Mouse (Mus musculus): ENCODE results near the gene Gpc6. TPM values are rescaled to one million over a fixed set of nuclear protein-coding genes. Genes with fewer than 3 reads are reported as not detected.
A peak's percentile ranks its signal among the peaks of the same experiment; 100 is the strongest.
"Not testable (repeated sequence)": the region's sequence is repeated elsewhere in the genome, so short reads cannot be mapped to it uniquely, and the experiment has no call there.

Gene Gpc6
- polyA plus RNA-seq, 1 experiment from 2014 or later, result 42.5 TPM

DNA sequence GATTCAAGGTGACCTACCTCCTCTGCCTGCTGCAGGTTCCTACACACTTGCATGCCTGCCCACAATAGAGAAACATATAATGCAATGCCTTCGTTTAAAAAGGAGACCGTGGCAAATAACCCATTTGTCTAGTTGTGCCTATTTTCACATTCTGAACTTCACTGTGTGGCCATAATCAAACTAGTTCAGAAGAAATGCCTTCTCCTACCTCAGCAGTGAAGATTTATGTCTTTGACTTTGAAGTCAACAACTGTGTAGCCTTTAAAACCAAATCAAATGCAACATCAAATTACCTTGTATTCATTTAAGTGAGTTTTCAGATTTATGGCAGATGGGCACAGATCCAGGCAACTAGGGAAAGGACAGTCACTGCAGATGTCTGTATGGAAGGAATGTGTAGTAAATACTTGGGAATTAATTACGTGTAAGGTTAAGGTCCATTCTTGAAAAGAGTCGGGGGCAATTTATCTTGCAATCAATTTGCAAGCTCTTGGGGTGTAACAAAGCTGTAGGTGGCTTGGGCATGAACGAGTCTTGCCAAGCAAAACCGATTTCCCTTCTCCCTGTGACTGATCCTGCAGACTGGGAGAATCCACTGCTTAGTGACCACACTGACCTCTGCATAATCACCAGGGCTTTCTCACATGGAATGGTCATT, 494.6 kb downstream of the Gpc6 start:
- ATAC-seq (ENCODE audit: low read depth) (no peak), DNase-seq (ENCODE audit: low spot score) (no peak)
- Histone ChIP-seq H3K4me1 (ENCODE audit: control insufficient read depth, insufficient read depth, low read length) (no peaks in the 10 kb centered on the region), H3K4me3 (ENCODE audit: low read depth, low read length) (no peak overlapping the region), H3K27ac (replicated peaks; ENCODE audit: low read depth, low read length) (no peak overlapping the region), H3K4me2 (ENCODE audit: low read depth, low read length) (no peak overlapping the region), H3K9me3 (ENCODE audit: control insufficient read depth, low read length) (no peaks in the 10 kb centered on the region), H3K9ac (ENCODE audit: low read depth, low read length) (no peak overlapping the region), H3K27me3 (replicated peaks; ENCODE audit: control insufficient read depth, insufficient read depth, low read length) (no peaks in the 10 kb centered on the region), H3K36me3 (ENCODE audit: control insufficient read depth, insufficient read depth, low read length) (no peaks in the 10 kb centered on the region)
- WGBS, result 78% methylated on average over 6 of the region's 6 CpGs

DNA sequence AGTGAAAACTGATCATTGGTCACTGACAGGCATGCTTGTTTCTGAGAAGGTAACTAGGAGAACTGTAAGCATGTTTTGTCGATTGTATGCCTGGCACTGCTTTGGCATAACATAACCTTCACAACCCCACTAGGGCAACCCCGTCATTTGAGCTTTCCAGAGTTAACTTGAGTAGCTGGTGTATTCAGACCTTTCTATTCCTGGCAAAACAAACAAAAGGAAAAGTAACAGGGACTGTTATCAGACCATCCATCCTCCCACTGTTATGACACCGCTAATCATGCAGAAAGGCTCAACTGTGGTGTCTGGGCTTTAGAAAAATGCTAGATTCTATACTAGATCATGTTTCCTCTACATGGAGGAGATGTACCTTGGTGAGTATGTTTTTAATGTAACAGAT, 496.1 kb downstream of the Gpc6 start:
- Histone ChIP-seq H3K36me3 (ENCODE audit: control insufficient read depth, insufficient read depth, low read length) (no peaks in the 10 kb centered on the region), H3K4me3 (ENCODE audit: low read depth, low read length) (no peak overlapping the region), H3K4me1 (ENCODE audit: control insufficient read depth, insufficient read depth, low read length) (peaks cover 2% of the 10 kb centered on the region; the same call in 1 of the 2 replicates), H3K4me2 (ENCODE audit: low read depth, low read length) (no peak overlapping the region), H3K9me3 (ENCODE audit: control insufficient read depth, low read length) (no peaks in the 10 kb centered on the region), H3K9ac (ENCODE audit: low read depth, low read length) (no peak overlapping the region), H3K27ac (replicated peaks; ENCODE audit: low read depth, low read length) (no peak overlapping the region), H3K27me3 (replicated peaks; ENCODE audit: control insufficient read depth, insufficient read depth, low read length) (no peaks in the 10 kb centered on the region)
- WGBS, result 60% methylated on average over 3 of the region's 3 CpGs
- ATAC-seq (ENCODE audit: low read depth) (no peak), DNase-seq (ENCODE audit: low spot score) (no peak)

GRCm38 (mm10) chr14:117426116-117426515, 501.0 kb downstream of the Gpc6 start:
- H3K4me2 ChIP-seq (ENCODE audit: low read depth, low read length), result 0 out of 2 replicates have a peak overlapping the region, but pooled peaks have one; percentile 4
- H3K4me1 ChIP-seq (ENCODE audit: control insufficient read depth, insufficient read depth, low read length), result peaks cover 4% of the 10 kb centered on the region; the same call in 1 of the 2 replicates
- H3K9me3 ChIP-seq (ENCODE audit: control insufficient read depth, low read length), result no peaks in the 10 kb centered on the region
- H3K36me3 ChIP-seq (ENCODE audit: control insufficient read depth, insufficient read depth, low read length), result no peaks in the 10 kb centered on the region
- DNase-seq (ENCODE audit: low spot score) (peak; percentile 40), ATAC-seq (ENCODE audit: low read depth) (peak; percentile 55; the same call in 1 of the 2 replicates)
- WGBS, result 29% methylated on average over 7 of the region's 7 CpGs
- H3K9ac ChIP-seq (ENCODE audit: low read depth, low read length), result no peak overlapping the region
- H3K4me3 ChIP-seq (ENCODE audit: low read depth, low read length), result no peak overlapping the region
- H3K27ac ChIP-seq (replicated peaks; ENCODE audit: low read depth, low read length), result no peak overlapping the region
- H3K27me3 ChIP-seq (replicated peaks; ENCODE audit: control insufficient read depth, insufficient read depth, low read length), result no peaks in the 10 kb centered on the region

DNA sequence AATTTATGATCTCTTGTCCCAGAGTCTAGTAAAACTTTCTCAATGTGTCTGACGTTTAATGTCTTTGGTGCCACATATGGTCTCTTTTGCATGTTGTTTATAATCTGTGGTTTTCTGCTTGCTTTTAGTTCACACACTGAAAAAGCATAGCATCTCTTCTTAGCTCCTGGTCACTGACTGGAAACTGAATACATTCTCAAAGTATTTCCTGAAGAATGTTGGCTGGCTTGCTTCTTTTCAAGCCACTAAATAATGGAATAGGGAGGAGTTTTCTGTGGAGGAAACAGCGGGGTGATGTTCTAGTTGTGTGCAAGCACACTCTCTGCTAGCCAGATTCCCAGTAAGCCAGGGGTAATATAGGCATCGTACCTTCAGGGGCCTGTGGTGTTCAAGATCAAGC, 502.7 kb downstream of the Gpc6 start:
- H3K27me3 ChIP-seq (replicated peaks; ENCODE audit: control insufficient read depth, insufficient read depth, low read length), result no peaks in the 10 kb centered on the region
- no peak overlapping the region for H3K4me2 ChIP-seq (ENCODE audit: low read depth, low read length)
- no peaks in the 10 kb centered on the region for H3K9me3 ChIP-seq (ENCODE audit: control insufficient read depth, low read length)
- no peaks in the 10 kb centered on the region for H3K36me3 ChIP-seq (ENCODE audit: control insufficient read depth, insufficient read depth, low read length)
- H3K27ac ChIP-seq (replicated peaks; ENCODE audit: low read depth, low read length), result no peak overlapping the region
- H3K9ac ChIP-seq (ENCODE audit: low read depth, low read length), result no peak overlapping the region
- no peak for ATAC-seq (ENCODE audit: low read depth)
- peak; percentile 46 for DNase-seq (ENCODE audit: low spot score)
- 53% methylated on average over 3 of the region's 3 CpGs for WGBS
- peaks cover 4% of the 10 kb centered on the region; the same call in 1 of the 2 replicates for H3K4me1 ChIP-seq (ENCODE audit: control insufficient read depth, insufficient read depth, low read length)
- H3K4me3 ChIP-seq (ENCODE audit: low read depth, low read length), result no peak overlapping the region

DNA sequence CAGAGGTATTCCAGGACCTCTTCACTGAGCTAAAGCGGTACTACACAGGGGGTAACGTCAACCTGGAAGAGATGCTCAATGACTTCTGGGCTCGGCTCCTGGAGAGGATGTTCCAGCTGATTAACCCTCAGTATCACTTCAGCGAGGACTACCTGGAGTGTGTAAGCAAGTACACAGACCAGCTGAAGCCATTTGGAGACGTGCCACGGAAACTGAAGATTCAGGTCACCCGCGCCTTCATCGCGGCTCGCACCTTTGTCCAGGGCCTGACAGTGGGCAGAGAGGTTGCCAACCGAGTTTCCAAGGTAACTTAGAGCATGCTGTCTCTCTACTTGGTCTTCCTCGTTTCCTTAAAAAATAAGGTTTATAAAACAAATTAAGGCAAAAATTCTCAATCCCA, 510.6 kb downstream of the Gpc6 start:
- 91% methylated on average over 13 of the region's 13 CpGs for WGBS
- DNase-seq (ENCODE audit: low spot score), result no peak
- H3K4me1 ChIP-seq (ENCODE audit: control insufficient read depth, insufficient read depth, low read length), result no peaks in the 10 kb centered on the region
- no peak overlapping the region for H3K9ac ChIP-seq (ENCODE audit: low read depth, low read length)
- ATAC-seq (ENCODE audit: low read depth), result no peak
- no peaks in the 10 kb centered on the region for H3K9me3 ChIP-seq (ENCODE audit: control insufficient read depth, low read length)
- no peaks in the 10 kb centered on the region for H3K27me3 ChIP-seq (replicated peaks; ENCODE audit: control insufficient read depth, insufficient read depth, low read length)
- H3K4me2 ChIP-seq (ENCODE audit: low read depth, low read length), result no peak overlapping the region
- H3K36me3 ChIP-seq (ENCODE audit: control insufficient read depth, insufficient read depth, low read length), result no peaks in the 10 kb centered on the region
- no peak overlapping the region for H3K27ac ChIP-seq (replicated peaks; ENCODE audit: low read depth, low read length)
- H3K4me3 ChIP-seq (ENCODE audit: low read depth, low read length), result no peak overlapping the region

DNA sequence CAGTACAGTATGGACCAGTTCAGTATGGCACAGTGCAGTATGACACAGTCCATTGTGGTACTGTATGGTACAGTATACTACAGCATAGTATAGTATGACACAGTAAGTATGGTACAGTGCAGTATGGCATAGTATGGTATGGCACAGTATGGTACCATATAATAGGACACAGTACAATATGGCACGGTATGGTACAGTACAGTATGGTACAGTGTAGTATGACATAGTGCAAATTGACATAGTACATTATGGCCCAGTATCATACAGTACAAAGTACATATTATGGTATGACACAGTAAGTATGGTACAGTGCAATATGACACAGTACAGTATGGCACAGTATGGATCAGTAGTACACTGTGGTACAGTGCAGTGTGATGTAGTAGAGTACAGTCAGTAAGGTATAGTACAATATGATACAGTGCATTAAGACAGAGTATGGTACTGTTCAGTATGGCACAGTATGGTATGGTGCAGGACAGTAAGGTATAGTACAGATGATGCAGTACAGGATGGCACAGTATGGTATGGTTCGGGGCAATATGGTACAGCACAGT, 521.6 kb downstream of the Gpc6 start:
- not testable (repeated sequence) for DNase-seq (ENCODE audit: low spot score); H3K4me2 ChIP-seq (ENCODE audit: low read depth, low read length); H3K4me3 ChIP-seq (ENCODE audit: low read depth, low read length); H3K27ac ChIP-seq (replicated peaks; ENCODE audit: low read depth, low read length); H3K27me3 ChIP-seq (replicated peaks; ENCODE audit: control insufficient read depth, insufficient read depth, low read length); H3K4me1 ChIP-seq (ENCODE audit: control insufficient read depth, insufficient read depth, low read length); H3K9ac ChIP-seq (ENCODE audit: low read depth, low read length); H3K9me3 ChIP-seq (ENCODE audit: control insufficient read depth, low read length); H3K36me3 ChIP-seq (ENCODE audit: control insufficient read depth, insufficient read depth, low read length)
- WGBS, result 94% methylated on average over 2 of the region's 2 CpGs
- peak; percentile 30; the same call in 1 of the 2 replicates for ATAC-seq (ENCODE audit: low read depth)

GRCm38 (mm10) chr14:117451391-117451991, 526.4 kb downstream of the Gpc6 start:
- no peaks in the 10 kb centered on the region for H3K27me3 ChIP-seq (replicated peaks; ENCODE audit: control insufficient read depth, insufficient read depth, low read length)
- no peak overlapping the region for H3K27ac ChIP-seq (replicated peaks; ENCODE audit: low read depth, low read length)
- WGBS, result 33% methylated on average over 3 of the region's 3 CpGs
- no peaks in the 10 kb centered on the region for H3K36me3 ChIP-seq (ENCODE audit: control insufficient read depth, insufficient read depth, low read length)
- no peak overlapping the region for H3K9ac ChIP-seq (ENCODE audit: low read depth, low read length)
- no peaks in the 10 kb centered on the region for H3K9me3 ChIP-seq (ENCODE audit: control insufficient read depth, low read length)
- peak; percentile 37; the same call in 1 of the 2 replicates for ATAC-seq (ENCODE audit: low read depth)
- H3K4me3 ChIP-seq (ENCODE audit: low read depth, low read length), result no peak overlapping the region
- H3K4me1 ChIP-seq (ENCODE audit: control insufficient read depth, insufficient read depth, low read length), result no peaks in the 10 kb centered on the region
- H3K4me2 ChIP-seq (ENCODE audit: low read depth, low read length), result no peak overlapping the region
- DNase-seq (ENCODE audit: low spot score), result peak; percentile 43

GRCm38 (mm10) chr14:117452150-117452549, 527.0 kb downstream of the Gpc6 start:
- no peak overlapping the region for H3K4me2 ChIP-seq (ENCODE audit: low read depth, low read length)
- ATAC-seq (ENCODE audit: low read depth) (no peak; the same call in 1 of the 2 replicates), DNase-seq (ENCODE audit: low spot score) (peak; percentile 7)
- no peak overlapping the region for H3K27ac ChIP-seq (replicated peaks; ENCODE audit: low read depth, low read length)
- H3K4me3 ChIP-seq (ENCODE audit: low read depth, low read length), result no peak overlapping the region
- no peaks in the 10 kb centered on the region for H3K4me1 ChIP-seq (ENCODE audit: control insufficient read depth, insufficient read depth, low read length)
- 56% methylated on average over 7 of the region's 7 CpGs for WGBS
- no peaks in the 10 kb centered on the region for H3K36me3 ChIP-seq (ENCODE audit: control insufficient read depth, insufficient read depth, low read length)
- no peaks in the 10 kb centered on the region for H3K27me3 ChIP-seq (replicated peaks; ENCODE audit: control insufficient read depth, insufficient read depth, low read length)
- H3K9ac ChIP-seq (ENCODE audit: low read depth, low read length), result no peak overlapping the region
- no peaks in the 10 kb centered on the region for H3K9me3 ChIP-seq (ENCODE audit: control insufficient read depth, low read length)

All from embryonic facial prominence, embryonic 14.5 days (tissue).